Mouse (Mus musculus) ZHBTc4 (cell line): Measurements from ENCODE around the gene Depdc1b.
A peak's percentile ranks its signal among the peaks of the same experiment; 100 is the strongest.

Source experiments
- DNase-seq: peaks from one replicate; pipeline ENCODE4 v3.0.0-alpha.2; 2011; ENCODE audit warnings: low read depth, low spot score

Gene Depdc1b

DNA sequence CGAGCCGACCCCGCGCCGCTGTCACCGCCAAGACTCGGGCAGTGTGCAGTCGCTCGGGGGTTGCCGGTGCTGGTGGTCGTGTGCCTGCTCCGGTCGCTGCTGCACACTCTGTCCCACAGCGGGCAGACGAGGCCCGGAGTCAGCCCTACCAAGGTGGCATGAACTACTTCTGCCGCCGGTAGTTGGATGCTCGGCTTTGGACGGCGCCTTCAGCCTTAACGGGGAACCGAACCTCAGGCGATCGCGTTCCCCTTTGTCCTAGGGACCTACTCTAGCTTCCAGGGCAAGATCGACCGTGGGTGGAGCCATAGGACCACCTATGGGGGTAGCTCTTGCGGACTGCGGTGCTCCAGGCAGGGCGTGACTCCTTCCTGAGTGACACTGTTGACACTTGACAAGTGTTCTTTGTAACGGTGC, 363 bp downstream of the Depdc1b start:
- DNase-seq, result peak; percentile 86

DNA sequence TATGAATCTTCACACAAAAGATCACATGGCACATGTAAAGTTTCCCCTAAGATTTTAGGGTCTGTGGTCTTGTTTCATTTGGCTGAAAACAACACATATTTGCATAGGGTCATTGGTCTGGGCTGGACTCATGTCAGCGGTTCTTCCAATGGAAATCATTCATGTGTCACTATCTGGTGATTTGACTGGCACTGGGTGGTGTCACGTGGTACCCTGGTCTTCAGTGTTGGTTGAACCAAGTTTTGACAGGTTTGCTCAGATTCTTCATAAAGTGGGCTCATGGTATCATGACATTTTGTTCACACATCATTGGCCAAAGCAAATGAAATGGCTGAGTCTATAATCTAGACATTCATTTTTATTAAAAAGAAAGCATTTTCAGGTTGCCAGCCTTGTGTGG, 1.3 kb downstream of the Depdc1b start:
- DNase-seq, result no peak

DNA sequence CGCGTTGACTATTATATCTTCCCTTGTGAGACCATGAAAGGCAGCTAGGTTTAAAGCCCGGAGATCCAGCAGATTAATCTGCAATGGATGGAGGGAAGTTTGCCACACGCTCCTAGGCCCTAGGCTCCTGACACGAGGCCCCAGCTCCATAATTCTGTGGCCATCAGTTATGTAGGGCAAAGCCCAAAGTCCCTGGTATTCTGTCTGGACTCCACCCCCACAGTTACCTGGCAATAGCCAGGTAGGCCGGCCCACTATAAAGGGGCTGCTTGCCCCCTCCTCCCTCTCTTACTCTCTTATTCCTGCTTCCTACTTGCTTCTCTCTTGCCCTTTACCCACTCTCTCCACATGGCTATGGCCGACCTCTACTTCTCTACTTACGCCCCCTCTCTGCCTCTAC, 2.9 kb downstream of the Depdc1b start:
- no peak for DNase-seq

DNA sequence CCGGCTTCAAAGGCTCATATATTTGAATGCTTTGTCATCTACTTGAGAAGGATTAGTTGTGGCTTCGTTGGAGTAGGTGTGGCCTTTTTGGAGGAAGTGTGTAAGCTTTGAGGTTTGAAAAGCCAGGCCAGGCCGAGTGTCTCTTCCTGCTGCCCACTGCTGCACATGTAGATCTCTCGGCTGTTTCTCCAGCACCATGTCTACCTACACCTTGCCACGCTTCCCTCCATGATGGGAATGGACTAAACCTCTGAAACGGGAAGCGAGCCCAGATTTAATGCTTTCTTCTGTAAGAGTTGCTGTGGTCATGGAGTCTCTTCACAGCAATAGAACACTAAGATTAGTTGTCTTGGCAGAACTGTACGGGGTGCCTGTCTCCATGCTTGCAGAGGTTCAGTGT, 4.1 kb downstream of the Depdc1b start:
- no peak for DNase-seq

DNA sequence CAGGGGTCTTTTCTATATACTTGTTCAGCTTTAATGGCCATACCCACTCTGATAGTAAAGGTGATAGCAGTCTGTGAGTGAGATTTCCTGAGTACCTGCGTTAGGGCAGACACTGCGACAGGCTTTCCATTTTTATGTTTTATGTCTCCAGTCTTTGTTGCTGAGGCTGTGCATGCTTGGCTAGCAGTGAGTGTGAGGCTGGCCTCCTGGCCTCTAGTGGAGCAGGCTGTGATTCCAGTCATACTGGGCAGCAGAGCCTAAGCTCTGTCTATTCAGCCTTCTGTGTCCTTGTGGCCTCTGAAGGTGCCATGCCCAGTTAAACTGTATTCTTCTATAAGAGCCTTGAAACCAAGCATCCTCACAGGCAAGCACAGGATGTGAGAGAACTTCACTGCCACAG, 6.3 kb downstream of the Depdc1b start:
- no peak for DNase-seq

DNA sequence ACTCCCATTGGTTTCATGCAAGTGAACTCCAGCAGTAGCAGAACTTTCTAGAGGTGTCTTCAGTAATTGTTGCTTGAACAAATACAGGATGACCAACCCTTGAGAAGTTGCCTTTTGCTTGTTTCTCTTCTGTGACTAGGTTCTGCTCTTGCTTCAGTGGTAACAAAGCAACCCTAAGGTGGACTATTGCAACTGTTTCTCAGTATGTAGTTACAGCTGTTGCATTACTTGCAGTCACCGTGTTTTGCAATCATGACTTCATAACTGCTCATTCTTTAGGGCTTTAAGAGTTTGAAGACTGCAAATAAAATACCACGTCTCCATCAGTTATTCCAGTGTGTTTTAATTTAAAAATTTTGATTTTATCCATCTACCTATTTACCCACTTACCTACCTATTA, 7.2 kb downstream of the Depdc1b start:
- DNase-seq, result no peak

DNA sequence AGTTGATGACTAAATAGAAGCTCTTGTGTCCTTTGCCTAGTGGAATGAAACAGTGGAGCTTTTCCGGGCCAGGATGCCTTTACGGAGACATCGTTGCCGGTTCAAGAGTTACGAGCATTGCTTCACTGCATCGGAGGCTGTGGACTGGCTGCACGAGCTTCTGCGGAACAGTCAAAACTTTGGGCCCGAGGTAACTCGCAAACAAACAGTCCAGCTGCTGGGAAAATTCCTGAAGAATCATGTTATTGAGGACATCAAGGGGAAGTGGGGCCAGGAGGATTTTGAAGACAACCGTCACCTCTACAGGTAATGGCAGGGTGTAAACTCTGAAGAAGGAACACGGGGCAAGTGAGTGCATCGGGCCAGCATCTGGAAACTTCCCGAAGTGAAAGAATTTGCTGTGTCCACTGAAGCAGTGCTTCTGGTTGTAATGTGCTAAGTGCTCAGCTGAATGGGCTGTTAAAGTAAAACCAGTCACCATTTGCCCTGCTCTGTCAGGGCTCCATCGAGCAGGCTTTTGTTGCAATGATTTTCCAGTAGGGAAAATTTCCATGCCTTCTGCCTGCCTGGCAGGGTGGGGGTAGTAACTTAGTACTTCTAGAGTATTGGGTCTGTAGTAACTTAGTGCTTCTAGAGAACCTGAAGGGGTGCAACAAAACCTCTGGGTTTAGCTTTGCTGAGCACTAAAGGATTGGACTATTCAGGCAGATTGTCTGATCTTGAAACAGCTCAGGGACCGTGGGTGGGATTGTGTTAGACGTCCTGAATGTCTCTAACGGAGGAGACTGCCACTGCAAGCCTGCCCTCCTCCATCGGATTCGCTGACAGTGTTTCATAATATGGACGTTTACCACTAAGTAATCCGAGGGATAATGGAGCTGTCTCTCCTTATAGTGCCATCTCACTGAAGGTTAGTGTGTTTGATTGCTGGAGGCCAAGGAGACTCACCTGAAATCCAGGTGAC, 8.0 kb downstream of the Depdc1b start:
- no peak for DNase-seq

DNA sequence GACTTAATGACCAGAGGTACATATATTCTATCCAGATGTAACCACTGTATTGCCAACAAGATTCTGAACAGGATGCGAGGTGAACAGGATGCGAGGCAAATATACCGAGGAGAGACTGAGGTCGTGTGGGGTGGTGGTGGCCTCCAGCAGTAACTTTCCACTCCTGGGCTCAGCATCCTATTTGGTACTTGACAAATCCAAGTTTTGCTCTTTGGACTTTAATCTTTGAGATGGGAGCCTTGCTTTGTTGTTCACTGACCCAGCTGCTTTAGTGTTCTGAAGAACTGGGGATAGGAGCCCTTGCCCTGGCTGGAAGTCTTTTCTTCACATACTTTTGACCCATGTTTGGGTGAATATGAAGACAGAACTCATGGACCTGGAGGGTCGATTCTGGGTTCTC, 9.7 kb downstream of the Depdc1b start:
- no peak for DNase-seq

DNA sequence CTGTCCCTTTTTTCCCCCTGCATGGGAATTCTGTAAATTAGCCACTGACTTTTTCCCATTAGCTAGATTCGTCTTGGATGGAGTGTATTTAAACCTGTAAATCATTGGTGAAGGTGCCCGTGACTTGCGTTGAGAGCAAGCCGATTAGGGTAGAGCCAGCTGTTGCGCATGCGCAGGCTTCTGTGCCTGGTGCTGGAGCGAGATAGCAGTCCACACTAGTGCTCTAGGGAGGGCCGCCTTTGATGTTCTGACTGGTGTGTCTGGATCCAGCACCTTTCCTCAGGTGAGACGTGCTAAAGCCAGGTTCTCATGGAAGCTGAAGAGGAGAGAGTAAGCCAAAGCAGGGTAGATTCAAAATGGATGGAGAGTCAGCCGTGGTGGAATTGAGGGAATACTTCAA, 10.2 kb downstream of the Depdc1b start:
- no peak for DNase-seq

DNA sequence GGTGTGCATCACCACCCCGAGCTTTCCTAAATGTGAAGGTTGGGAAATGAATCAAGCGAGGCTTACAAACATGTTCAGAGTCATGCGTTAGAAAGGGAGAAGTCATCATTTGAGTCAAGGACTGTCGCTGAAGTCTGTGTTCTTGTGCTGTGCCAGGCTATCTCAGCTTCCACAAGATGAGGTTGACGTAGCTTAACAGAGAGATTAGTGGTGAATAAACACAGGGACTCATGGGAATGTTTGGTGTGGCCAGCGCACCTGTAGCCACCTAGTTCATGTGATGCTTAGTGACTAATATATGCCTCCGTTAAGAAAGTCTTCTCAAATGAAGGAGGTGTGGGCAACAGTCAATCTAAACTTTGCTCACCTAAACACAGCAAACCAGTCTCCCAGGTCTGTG, 10.9 kb downstream of the Depdc1b start:
- no peak for DNase-seq

DNA sequence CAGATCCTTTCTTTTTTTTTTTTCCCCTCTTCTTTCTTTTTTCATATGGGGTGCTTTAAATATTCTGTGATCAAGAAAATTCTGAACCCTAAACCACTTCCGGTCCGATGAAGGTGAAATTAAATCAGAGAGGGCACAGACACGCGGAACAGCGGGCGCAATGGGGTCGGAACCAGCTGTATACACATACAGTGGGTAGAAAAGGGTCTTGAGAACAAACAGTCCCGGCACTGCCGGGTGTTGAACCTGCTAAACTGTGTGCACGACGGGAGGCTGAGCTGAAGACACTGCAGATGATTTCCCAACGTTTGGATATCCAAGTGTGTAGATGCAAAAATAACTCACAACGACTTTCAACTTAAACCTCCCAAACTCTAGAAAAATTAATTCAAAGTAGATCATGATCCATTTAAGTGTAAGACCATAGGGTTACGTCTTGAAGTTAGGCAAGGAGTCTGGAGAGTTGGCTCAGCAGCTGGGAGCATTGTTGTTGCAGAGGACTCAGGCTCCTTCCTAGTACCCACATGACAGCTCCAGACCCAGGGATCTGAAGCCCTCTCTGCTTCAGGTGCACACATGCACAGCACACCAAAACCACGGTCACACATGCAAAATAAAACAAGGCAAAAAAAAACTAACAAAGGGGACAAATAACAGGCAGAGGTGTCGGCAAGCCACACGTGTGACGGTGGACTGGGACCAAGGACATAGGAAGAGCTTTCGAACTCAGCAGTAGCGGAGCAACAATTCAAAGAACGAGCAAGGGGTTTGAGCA, 12.5 kb downstream of the Depdc1b start:
- no peak for DNase-seq

DNA sequence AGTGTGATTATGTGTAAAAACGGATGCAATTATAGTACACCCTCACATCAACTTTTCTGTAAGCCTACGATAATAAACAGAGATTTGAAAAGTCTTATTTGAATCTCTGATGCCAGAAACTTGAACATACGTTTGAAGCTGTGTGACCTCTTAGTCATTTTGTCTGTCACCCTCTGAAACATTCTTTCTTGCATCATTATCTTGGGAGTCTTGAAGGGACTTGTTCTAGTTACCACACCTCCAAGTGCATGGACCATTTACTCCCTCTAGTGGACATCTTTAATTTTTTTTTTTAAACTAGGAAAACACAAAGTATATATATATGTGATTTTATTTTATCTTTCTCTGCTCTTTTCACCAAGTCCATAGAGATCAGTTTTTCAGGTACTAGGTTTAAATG, 13.6 kb downstream of the Depdc1b start:
- DNase-seq, result peak; percentile 42

DNA sequence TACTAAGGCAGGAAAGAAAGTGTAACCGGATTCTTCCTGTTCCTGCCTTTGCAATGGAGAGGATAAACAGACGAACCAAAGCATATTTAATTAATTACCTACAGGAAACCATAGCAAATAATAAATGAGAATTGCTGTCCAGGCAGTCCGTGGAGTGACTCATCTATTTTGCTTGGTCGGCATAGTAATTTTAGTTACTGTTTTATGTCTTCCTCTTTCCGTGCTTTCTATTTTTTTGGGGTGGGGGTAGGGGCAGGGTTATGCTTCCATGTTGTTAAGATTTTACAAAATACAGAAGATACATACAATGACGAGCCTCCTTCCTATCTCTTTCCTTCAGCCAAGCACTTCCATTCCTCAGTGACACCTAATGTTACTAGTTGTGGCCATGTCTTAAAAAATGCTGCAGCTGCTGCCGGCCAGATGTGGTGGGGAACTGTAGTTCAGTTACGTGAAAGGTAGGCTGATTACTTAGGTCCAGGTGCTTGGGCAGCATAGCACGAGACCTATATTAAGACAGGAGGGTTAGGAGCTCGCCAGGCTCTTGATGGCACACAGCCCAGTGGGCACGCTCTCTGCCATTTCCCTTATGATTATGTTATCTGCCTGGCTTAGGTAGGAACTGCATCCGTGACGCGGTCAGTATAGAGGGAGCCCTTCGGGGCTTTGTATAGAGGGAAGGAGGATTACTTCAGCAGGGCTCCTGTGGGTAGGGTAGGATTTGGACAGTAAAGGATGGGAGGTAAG, 19.3 kb downstream of the Depdc1b start:
- no peak for DNase-seq

DNA sequence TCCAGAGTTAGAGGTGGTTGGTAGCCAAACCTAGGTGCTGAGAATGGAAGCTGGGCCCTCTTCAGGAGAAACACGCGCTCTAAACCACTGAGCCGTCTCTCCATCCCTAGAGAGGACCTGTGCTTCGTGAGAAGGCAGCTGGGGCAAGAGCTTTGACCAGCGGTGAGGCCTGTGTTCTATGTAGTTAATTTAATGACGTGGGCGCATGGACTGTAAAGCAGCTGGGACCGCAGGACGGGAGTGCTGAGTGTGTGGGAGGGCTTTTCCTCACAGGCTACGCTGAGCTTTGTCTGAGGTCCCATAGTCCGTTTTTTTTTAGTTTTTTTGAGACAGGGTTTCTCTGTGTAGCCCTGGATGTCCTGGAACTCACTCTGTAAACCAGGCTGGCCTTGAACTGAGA, 20.1 kb downstream of the Depdc1b start:
- peak; percentile 20 for DNase-seq

DNA sequence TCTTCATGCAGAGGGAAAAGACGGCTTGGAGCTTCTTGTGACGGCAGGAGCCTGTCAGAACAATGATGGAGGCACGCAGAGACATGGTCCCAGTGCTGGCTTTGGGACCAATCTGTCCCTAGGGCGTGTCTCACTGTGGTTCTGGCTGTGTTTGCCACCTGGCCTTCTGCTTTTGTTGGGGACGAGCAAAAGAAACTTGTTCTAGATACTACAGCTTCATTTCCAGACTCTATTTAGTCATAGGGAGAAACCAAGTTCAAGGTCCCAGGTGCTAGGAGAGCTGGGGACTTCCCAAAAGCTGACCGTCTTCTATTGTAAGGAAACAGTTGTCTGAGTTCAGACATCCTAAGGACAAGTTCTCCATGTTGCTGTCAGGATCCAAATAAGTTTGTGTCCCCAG, 21.2 kb downstream of the Depdc1b start:
- no peak for DNase-seq

DNA sequence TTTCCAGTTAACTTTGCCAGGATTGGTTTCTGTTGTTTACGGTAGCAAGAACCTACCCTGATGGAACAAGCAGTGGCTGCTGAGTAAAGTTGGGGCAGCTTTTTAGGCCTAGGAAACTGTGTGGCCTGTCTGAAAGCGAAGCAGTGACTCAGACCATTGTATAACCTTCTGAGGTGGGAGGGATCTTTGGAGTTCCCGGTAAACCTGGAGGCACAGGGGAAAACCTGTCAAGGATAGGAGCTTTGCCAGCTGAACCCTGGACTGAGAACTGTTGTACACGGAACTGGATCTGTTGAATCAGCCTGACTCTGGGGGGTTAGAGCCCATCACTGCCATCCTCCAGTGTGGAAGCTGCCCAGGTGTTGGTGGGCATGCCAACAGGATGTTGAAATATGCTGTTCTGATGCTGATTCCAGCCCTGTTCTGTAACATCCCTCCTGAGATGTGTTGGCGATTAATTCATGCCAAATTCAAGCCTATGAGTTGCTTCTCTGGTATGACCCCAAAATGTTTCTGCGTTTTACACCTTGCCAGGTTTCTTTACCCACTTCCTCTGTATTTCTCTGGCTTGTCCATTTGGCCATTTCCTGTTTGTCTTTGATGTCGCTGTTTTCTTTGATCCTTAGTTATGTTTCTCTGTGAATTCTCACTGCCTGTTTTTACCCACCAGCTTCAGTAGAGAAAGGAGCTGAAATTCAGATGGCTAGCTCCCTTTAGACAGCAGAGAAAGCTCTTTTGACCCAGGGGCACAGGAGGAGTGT, 22.1 kb downstream of the Depdc1b start:
- DNase-seq, result no peak

DNA sequence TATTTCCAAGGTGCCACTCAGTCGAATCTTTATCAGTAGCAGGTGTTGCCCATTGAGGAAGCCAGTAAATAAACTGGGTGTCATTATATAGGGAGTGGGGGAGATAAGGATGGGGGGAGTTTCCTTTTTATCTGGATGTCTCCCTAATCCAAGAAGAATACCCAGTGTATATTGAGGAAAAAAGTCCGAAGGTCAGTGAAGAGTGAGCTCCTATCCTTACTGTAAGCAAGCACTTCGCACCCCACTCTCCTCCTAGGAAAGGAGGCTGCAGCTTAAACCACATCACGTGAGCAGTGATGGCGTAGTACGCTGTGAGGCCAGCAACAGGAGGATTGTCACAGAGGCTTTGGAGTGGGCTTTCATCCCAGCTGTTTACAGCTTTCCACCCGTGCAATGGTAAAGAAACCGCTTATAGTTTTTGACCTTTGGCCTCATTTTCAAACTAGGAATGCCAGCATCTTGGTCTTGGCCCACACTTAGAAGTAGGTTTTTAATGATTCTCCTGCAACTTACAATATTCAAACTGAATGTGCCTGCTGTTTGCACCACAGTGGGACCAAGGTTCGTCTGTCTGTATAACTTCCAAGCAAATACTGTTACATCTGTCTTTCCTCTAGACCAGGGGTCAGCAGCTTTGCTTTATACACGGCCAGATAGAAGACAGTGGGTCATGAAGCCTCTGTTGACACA, 23.9 kb downstream of the Depdc1b start:
- no peak for DNase-seq

DNA sequence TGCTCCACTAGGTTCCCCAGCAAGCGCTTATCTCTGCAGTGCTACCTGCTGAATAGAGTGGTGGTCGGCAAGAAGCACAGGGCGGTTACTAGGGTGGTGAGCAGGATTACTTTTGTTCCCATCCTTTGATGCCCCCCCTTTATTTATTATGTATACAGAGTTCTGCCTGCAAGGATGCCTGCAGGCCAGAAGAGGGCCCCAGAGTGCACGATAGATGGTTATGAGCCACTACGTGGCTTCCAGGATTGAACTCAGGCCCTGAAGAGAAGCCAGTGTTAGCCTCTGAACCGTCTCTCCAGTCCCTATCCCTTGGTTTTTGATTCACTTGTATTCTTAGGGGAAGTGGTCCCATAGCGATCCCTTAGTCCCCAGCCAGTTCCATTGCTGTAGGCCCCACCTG, 25.5 kb downstream of the Depdc1b start:
- peak; percentile 53 for DNase-seq

DNA sequence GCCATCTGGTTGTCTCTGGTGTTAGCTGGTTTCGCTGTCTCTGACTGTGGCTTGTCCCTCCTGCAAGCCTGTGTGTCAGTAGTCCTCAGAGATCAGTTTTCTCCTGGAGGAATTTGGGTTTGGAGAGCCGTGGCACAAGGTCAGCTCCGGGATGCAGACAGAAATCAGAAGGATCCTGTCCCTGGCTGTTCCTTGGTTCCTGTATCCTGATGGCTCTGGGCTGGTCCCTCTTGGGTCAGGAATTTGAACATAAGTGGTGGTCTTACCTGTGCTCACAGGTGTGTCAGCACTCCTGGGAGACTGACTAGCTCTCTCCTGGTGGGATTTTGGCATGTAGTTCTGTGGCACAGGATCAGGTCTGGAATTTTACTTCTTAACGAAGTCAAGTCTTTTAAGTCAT, 29.6 kb downstream of the Depdc1b start:
- no peak for DNase-seq

DNA sequence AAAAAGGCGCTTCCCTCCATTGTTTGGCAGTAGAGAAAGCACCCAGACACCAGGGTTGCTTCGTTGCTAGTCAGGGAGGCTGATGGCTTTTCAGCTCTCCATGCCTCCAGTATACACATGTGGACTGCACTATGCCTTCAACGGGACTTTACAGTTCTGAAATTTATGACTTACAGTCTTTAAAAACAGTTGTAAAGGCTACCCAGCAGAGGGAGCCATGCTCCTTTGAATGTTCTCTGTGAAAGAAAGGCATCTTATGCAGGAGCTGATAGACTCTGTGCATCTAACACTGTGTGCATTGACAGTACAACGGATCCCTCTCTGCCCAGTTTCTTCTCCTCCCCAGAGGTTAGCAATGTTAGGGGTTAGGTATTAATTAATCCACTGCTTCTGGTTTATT, 30.9 kb downstream of the Depdc1b start:
- DNase-seq, result peak; percentile 63

DNA sequence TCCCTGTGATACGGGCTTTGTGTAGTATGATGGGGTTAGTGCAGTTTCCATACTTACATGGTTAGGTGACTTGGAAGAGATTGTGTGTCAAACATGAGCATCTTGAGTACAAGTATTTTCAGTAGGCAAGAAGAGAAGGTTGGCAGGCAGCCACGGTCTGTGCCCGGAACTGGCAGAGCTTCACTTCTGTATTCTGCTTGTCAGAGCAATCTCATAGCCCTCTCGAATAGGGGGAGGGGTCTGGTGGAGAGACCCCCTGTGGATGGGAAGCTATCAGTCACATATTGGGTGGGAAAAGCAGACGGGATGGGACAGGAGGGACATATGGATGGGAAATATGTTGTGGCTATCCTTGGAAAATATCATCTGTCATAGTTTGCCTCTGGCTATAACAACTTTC, 33.5 kb downstream of the Depdc1b start:
- DNase-seq, result no peak
